Mouse (Mus musculus): ENCODE results near the gene Camsap1. TPM values are rescaled to one million over a fixed set of nuclear protein-coding genes. Genes with fewer than 3 reads are reported as not detected.

Gene Camsap1
- total RNA-seq, 2 experiments from 2014 or later = 32.6 to 32.8 TPM

DNA sequence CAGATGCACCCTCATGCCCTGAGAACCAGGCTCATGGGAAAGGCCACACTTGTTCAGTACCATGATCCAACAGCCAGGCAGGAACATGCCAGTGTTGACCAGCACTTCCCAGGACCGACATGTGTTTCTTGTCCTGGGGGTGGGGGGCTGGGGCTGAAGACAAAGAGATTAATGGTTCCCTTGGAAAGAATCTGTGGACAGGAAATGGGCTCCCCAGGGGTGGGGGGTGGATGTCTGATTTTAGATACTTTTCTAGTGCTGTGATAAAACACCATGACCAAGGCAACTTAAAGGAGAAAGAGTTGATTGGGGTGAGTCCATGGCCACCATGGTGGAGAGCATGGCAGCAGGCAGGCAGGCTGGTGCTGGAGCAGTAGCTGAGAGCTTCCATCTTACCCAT, 100.8 kb downstream of the Camsap1 start:
- DNase-seq = no peak

DNA sequence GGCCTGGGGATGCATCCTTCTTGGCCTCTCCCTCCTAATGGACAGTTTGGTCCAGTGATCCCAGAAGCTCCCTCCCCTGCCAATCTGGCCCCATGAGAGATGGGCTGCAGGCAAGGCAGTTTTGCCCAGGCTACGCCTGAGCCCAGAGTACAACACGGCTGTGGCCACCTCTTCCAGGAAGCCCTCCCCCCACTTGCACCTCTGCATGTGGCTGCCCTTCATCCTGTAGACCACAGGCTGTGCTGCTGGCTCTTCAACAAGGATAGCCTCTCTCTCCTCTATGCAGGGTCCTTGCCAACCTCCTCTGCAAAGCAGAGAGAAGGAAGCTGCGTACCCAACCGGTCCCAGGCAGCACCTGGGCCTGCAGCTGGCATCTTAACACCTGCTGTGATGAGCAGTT, 104.0 kb downstream of the Camsap1 start:
- no peak for DNase-seq

DNA sequence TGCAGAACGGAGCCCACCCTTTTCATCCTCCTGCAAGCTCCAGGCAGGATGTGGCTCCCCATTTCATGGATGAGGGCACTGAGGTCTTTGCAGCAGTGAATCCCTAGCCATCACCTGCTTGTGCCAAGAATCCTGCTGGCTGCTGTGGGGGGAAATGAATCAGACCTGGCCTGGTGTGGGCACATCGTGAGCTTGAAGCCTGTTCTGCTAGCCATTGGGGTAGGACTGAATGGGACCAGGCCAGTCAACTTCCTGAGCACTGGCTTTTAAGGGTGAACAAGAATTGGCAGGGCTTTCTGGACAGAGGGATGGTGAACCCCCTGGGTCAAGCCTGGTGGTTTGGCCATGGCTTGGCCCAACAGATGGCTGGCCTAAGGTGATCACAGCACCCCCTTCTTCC, 104.6 kb downstream of the Camsap1 start:
- no peak for DNase-seq

DNA sequence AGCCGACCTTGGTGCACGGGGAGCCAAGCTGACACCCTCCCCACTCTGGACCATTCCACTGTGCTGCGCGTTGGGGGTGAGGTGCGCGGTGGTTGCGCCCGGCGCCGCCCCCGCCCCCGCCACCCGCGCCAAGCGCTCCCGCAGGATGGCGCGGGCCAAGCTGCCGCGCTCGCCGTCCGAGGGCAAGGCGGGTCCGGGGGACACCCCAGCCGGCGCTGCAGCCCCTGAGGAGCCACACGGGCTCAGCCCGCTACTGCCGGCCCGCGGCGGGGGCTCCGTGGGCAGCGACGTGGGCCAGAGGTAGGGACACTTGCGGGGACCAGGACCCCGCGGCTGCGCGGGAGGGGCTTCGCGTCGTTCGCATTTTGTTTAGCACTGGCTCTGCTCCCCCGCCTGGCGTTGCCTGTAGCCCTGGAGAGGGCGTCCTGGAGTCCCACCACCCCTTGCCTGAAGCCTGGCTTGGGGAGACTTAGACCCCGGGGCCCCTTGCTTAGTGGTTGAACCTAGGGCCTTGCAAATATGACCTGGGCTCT, 105.3 kb downstream of the Camsap1 start:
- no peak for DNase-seq

DNA sequence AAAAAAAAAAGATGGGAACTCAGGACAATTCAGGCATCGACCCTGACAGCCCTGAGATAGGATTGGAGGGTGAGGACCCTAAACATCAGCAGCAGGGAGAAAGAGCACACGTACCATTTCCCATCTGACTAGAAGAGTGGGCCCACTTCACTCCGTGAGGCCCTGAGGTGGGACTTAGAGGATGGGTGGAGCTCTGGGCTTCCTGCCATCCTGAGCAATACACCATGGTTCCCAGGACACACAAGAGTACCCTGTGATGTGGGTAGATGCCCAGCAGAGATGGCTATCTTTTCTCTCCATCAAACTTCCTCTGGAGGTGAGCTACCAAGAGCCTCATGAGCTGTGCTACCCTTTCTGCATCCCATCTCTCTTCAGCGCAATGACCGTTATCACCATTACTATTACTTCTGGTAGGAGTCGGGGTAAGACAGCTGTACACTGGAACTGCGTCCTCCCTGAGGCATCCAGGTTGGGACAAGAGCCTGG, 105.8 kb downstream of the Camsap1 start:
- no peak for DNase-seq

Other genes starting within 250 kb of the Camsap1 start
- not detected for gene Obp2b, start 246.3 kb downstream of the Camsap1 start, total RNA-seq (2021)
- gene Lcn3, start 217.7 kb downstream of the Camsap1 start, total RNA-seq (2021) = not detected
- gene Lcn11, start 206.3 kb downstream of the Camsap1 start, total RNA-seq (2021) = not detected
- not detected for gene Gm13539, start 201.0 kb downstream of the Camsap1 start, total RNA-seq (2021)
- gene Glt6d1, start 167.4 kb downstream of the Camsap1 start, total RNA-seq (2021) = not detected
- gene Lcn9, start 160.1 kb downstream of the Camsap1 start, total RNA-seq (2021) = not detected
- not detected for gene Sohlh1, start 136.0 kb downstream of the Camsap1 start, total RNA-seq (2021)
- under 1 TPM; 0.21 to 0.25 TPM for gene Kcnt1, start 119.5 kb downstream of the Camsap1 start, total RNA-seq (2021)
- gene Ubac1, start 38.5 kb upstream of the Camsap1 start, total RNA-seq (2021) = 10 to 100 TPM; 80.3 to 90.3 TPM
- 10 to 100 TPM; 29.4 to 30.2 TPM for gene Nacc2, start 139.9 kb upstream of the Camsap1 start, total RNA-seq (2021)
- not detected for gene Lhx3, start 225.0 kb upstream of the Camsap1 start, total RNA-seq (2021)